ENCODE assay signal across 9 mouse cellular contexts in genomic region chr10:6916545-6917257, GRCm38 (mm10).
DNase-seq lines count a peak whose midpoint lies in the region; ATAC-seq and TF ChIP-seq lines count a peak whose summit lies in the region.
"Had no signal": no experiment of that assay in that cellular context is flagged by ENCODE, and none has a peak within 500 bp of the region (broad histone marks: within the 10 kb centered on the region; RNA-seq: fewer than 3 reads in every experiment).

No protein-coding gene starts in this region.

- CTCF ChIA-PET in Patski (lab: Charles Lee), result no interaction called here

- ATAC-seq in Patski, result peak; percentile 54
- peak; percentile 93 for ATAC-seq in frontal cortex, adult (ENCODE audit: low TSS enrichment)
- ATAC-seq in lung, embryonic 16.5 days (ENCODE audit: low read depth), result peak; percentile 91

- no peaks in the 10 kb centered on the region for H3K27me3 ChIP-seq in Patski
- H3K27me3 ChIP-seq in lung, embryonic 16.5 days (ENCODE audit: control insufficient read depth, insufficient read depth, low read depth, low read length), result no peaks in the 10 kb centered on the region

- TF ChIP-seq CTCF in Patski (IDR thresholded peaks at IDR 0.05), result no peak

- no peak for DNase-seq in Patski (ENCODE audit: low read depth, low spot score)
- peak; percentile 89 for DNase-seq in cerebellum, adult 9-11 months
- peak; percentile 57 to 70 for DNase-seq in kidney, postnatal 4 days
- peak; percentile 16 for DNase-seq in retina, postnatal 7 days (ENCODE audit: low read depth, low spot score)
- DNase-seq in gastrocnemius, postnatal 10 days, result no peak
- DNase-seq in yolk sac, embryonic 10.5 days (ENCODE audit: low spot score), result no peak

- no peaks in the 10 kb centered on the region for H3K36me3 ChIP-seq in lung, embryonic 16.5 days (ENCODE audit: control insufficient read depth, insufficient read depth, low read length)

- H3K27ac ChIP-seq in lung, embryonic 16.5 days (ENCODE audit: low read length), result no peak overlapping the region
- H3K27ac ChIP-seq: macrophage had no signal

- in situ Hi-C loops in Patski (cut with MboI; ENCODE audit: low pct_unique_long_range_greater_than_20kb), result no loop called here

- POLR2A ChIA-PET in Patski (lab: Charles Lee), result no interaction called here

- H3K4me2 ChIP-seq in lung, embryonic 16.5 days (ENCODE audit: low read depth, low read length), result no peak overlapping the region

- no peaks in the 10 kb centered on the region for H3K9me3 ChIP-seq in lung, embryonic 16.5 days (ENCODE audit: control insufficient read depth, low read length)

- peaks cover 5% of the 10 kb centered on the region; the same call in 1 of the 2 replicates for H3K4me1 ChIP-seq in lung, embryonic 16.5 days (replicated peaks; ENCODE audit: control insufficient read depth, insufficient read depth, low read length)

- 22% methylated on average over 6 of the region's 6 CpGs for WGBS in lung, embryonic 16.5 days

- H3K4me3 ChIP-seq in lung, embryonic 16.5 days (ENCODE audit: low read length), result no peak overlapping the region

- no peak overlapping the region for H3K9ac ChIP-seq in lung, embryonic 16.5 days (ENCODE audit: low read length)

Comparison
In these comparisons a context has a peak if more than half of its experiments do, and no peak if none do; other contexts are left out.
1. DNase-seq: peak in cerebellum, adult 9-11 months (single experiment), kidney, postnatal 4 days (2 of 2) and retina, postnatal 7 days (single experiment); none in Patski (single experiment), gastrocnemius, postnatal 10 days (single experiment) and yolk sac, embryonic 10.5 days (single experiment).
2. Peak in every context shown above with its lines, with median percentiles within 50 percentile points of each other: ATAC-seq.